Mouse (Mus musculus) embryonic facial prominence, embryonic 12.5 days (tissue): ENCODE measurements around the gene L3mbtl3. TPM values are rescaled to one million over a fixed set of nuclear protein-coding genes. Genes with fewer than 3 reads are reported as not detected.

Source experiments
- ATAC-seq: fragments of 200-750 bp; cut with Nextera tagmentation; 2 replicates; pipeline ENCODE4 v1.8.0; 2017; ENCODE audit not compliant: insufficient number of reproducible peaks, insufficient read depth, low FRiP score, low TSS enrichment
- H3K27ac ChIP-seq: fragments of 300-500 bp; sonication (generic); 2 replicates; pipeline ENCODE4 v1.5.1; 2016; ENCODE audit warnings: mild to moderate bottlenecking
- H3K27me3 ChIP-seq: fragments of 300-500 bp; sonication (generic); 2 replicates; pipeline ENCODE4 v1.6.1; 2016; ENCODE audit warnings: mild to moderate bottlenecking, moderate library complexity
- H3K36me3 ChIP-seq: fragments of 300-500 bp; sonication (generic); 2 replicates; pipeline ENCODE4 v1.6.1; 2016; ENCODE audit warnings: mild to moderate bottlenecking
- H3K4me1 ChIP-seq: fragments of 300-500 bp; sonication (generic); 2 replicates; pipeline ENCODE4 v1.6.1; 2016
- H3K4me2 ChIP-seq: fragments of 300-500 bp; sonication (generic); replicated peaks from 2 replicates; pipeline ENCODE4 v1.6.1; 2016; ENCODE audit warnings: mild to moderate bottlenecking, moderate library complexity
- H3K4me3 ChIP-seq: fragments of 300-500 bp; sonication (generic); 2 replicates; pipeline ENCODE4 v1.5.1; 2016; ENCODE audit warnings: mild to moderate bottlenecking
- H3K9ac ChIP-seq: fragments of 300-500 bp; sonication (generic); 2 replicates; pipeline ENCODE4 v1.6.1; 2016; ENCODE audit warnings: mild to moderate bottlenecking, moderate library complexity
- H3K9me3 ChIP-seq: fragments of 300-500 bp; sonication (generic); 2 replicates; pipeline ENCODE4 v1.6.1; 2016; ENCODE audit warnings: mild to moderate bottlenecking, moderate library complexity
- WGBS: fragments of 180-500 bp; shearing (Covaris S2); methylation state at CpG from one replicate; pipeline ENCODE4 v1.1.7; 2016; 5-methylcytosine and 5-hydroxymethylcytosine counted together
- polyA plus RNA-seq: library from polyadenylated mRNA; unstranded; fragments of >200 nt; fragmentation: Nextera tagmentation; extraction: Ambion mirVana; gene quantifications from 2 replicates; pipeline ENCODE4 v1.2.1, GENCODE M21; 2016

The L3mbtl3 gene
- polyA plus RNA-seq, 1 experiment from 2014 or later: 26.0 TPM

DNA sequence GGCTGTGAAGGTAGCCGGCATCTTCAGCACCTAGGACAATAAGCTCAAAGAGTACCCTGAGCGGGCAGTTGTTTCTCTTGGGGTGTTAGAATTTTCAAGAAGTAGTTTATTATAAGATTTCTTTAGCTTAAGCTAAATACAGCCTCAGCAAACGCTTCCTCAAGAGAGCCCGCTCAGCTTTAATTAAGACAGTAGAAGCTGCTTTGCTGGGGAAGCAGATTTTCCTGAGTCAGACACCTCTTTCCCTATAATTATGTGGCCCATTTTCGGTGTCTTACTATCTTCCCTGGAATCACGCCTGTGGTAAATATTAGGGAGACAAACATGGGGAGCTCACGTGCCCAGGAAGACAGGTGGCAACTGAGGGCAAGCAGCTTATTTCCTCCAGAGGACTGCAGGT lies 88.6 kb downstream of the L3mbtl3 start:
- Histone ChIP-seq H3K4me2 (no peak overlapping the region), H3K27ac (no peak overlapping the region), H3K4me1 (no peaks in the 10 kb centered on the region), H3K9me3 (no peaks in the 10 kb centered on the region), H3K27me3 (no peaks in the 10 kb centered on the region), H3K36me3 (peaks cover 39% of the 10 kb centered on the region), H3K4me3 (no peak overlapping the region), H3K9ac (no peak overlapping the region)
- 86% methylated on average over 7 of the region's 7 CpGs for WGBS
- no peak for ATAC-seq

DNA sequence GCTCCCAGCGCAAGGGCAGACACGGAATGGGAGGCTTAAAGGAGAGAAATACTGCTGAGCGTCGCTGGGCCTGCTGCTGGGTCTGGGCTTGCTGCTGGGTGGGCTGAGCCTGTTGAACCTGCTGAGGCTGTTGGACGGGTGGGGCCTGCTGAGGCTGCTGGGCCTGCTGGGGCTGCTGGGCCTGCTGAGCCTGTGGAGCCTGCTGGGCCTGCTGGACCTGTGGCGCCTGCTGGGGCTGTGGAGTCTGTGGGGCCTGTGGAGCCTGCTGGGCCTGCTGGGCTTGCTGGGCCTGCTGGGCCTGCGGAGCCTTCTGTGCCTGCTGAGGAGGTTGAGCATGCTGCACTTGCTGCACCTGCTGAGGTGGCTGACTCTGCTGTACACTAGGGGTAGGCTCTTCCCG lies 95.8 kb downstream of the L3mbtl3 start:
- Histone ChIP-seq H3K9ac (no peak overlapping the region), H3K4me3 (no peak overlapping the region), H3K27ac (no peak overlapping the region), H3K27me3 (no peaks in the 10 kb centered on the region), H3K4me2 (no peak overlapping the region), H3K36me3 (peaks cover 62% of the 10 kb centered on the region), H3K4me1 (no peaks in the 10 kb centered on the region), H3K9me3 (no peaks in the 10 kb centered on the region)
- peak; percentile 72 for ATAC-seq
- 52% methylated on average over 8 of the region's 8 CpGs for WGBS

DNA sequence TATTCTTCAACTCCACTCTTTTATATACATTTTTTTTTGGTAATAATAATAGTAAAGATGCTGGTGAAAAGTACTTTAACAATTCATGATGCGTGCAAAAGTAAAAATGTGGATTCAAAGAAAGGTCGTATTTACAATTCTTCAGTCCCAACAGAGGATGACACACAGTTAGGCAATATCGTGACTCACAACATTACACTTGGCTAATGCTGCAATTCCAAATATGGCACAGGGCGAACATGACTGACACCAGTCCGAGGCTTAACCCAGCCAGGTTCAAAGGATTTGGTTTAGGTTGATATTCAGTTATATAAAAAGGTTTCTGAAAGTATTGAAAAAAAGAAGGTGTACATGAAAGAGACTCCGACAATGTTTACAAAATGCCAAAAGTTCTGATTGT lies 100.4 kb downstream of the L3mbtl3 start:
- Histone ChIP-seq H3K4me2 (no peak overlapping the region), H3K27ac (no peak overlapping the region), H3K9ac (no peak overlapping the region), H3K36me3 (peaks cover 52% of the 10 kb centered on the region), H3K4me3 (no peak overlapping the region), H3K27me3 (no peaks in the 10 kb centered on the region), H3K4me1 (no peaks in the 10 kb centered on the region), H3K9me3 (no peaks in the 10 kb centered on the region)
- WGBS: 91% methylated on average over 6 of the region's 6 CpGs
- no peak for ATAC-seq

DNA sequence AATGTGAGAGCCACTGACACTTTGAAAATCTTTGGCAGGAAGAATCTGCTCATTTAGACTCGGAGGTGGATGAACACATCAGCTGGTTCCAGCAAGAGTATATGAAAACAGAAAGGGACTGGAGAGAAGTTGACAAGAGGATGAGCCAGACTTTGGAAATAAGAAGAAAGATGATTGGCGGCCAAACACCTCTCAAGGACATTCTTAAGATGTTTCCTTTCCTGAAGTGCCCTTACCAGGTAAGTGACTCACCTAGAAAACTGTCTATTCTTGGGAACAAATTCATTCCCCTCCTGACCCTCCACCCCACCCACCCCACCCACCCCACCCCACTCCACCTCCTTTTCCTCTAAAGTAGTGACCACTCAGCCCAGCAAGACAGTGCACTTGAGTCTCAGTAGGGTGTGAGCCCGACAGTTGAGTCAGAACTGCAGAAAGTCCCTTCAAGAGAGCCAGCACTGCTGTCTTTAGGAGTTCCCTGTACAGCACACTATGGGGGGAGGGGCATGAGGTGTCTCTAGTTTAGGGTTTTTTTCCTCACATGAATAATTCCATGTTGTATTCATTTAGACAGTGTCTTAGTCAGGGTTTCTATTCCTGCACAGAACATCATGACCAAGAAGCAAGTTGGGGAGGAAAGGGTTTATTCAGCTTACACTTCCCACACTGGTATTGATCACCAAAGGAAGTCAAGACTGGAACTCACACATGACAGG lies 111.9 kb downstream of the L3mbtl3 start:
- WGBS: 79% methylated on average over 3 of the region's 3 CpGs
- Histone ChIP-seq H3K9ac (no peak overlapping the region), H3K9me3 (no peaks in the 10 kb centered on the region), H3K36me3 (no peaks in the 10 kb centered on the region), H3K27me3 (no peaks in the 10 kb centered on the region), H3K4me2 (no peak overlapping the region), H3K4me3 (no peak overlapping the region), H3K27ac (no peak overlapping the region), H3K4me1 (no peaks in the 10 kb centered on the region)
- ATAC-seq: no peak

DNA sequence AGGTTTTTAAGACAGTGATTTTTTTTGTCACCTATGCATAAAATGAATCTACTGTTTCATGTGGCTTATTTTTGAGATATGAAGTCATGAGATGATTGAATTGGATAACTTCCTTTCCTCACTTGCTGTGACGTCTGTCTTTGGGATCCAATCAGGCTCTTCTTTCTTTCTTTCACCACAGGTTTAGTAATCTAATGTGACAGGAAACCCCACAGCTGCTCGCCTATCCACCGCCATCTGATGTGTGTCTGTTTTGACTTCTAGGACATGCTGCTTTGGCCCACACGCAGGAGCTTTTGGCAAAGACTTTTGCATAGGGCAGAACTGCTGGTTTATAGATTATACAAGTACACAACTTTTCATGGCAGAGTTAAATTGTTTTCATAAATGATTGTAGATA lies 115.9 kb downstream of the L3mbtl3 start:
- Histone ChIP-seq H3K27me3 (no peaks in the 10 kb centered on the region), H3K4me3 (no peak overlapping the region), H3K27ac (no peak overlapping the region), H3K9me3 (no peaks in the 10 kb centered on the region), H3K4me2 (no peak overlapping the region), H3K36me3 (no peaks in the 10 kb centered on the region), H3K4me1 (no peaks in the 10 kb centered on the region), H3K9ac (no peak overlapping the region)
- WGBS: 42% methylated on average over 4 of the region's 4 CpGs
- no peak for ATAC-seq

DNA sequence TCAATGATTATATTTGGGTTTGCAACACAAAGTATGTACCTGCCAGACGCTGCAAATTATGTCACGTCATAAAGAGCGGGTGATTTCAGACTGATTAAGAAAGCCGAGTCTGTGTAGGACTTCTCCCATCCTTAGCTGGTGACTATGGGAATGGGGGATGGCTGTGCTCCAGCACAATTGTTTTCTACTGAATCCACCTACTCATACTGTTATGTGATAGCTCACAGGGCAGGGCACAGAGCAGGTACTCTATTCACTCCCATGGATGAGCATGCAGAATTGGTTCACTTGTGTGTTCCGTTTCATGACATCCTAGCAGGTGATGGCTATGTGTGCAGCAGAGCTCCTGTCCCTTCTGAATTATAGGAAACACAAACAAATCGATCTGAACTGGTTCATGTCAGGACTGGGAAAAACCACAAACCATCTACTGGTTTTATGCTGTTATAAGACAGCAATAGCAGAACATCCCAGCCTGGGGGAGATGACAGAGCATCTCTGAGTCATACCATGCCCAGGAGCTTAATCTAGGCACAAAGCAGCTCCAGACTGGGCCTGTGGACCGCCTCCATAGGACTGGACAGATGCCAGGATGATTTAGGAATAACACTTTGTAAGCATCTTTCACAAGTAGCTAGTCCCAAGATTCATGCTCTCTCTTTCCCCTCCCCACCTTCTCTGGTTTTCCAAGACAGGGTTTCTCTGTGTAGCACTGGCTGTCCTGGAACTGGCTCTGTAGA lies 126.2 kb downstream of the L3mbtl3 start:
- H3K9ac ChIP-seq: no peak overlapping the region
- no peak overlapping the region for H3K4me3 ChIP-seq
- WGBS: 86% methylated on average over 7 of the region's 7 CpGs
- no peaks in the 10 kb centered on the region for H3K9me3 ChIP-seq
- no peaks in the 10 kb centered on the region for H3K4me1 ChIP-seq
- no peaks in the 10 kb centered on the region for H3K27me3 ChIP-seq
- H3K36me3 ChIP-seq: no peaks in the 10 kb centered on the region
- no peak overlapping the region for H3K27ac ChIP-seq
- H3K4me2 ChIP-seq: no peak overlapping the region
- no peak for ATAC-seq

DNA sequence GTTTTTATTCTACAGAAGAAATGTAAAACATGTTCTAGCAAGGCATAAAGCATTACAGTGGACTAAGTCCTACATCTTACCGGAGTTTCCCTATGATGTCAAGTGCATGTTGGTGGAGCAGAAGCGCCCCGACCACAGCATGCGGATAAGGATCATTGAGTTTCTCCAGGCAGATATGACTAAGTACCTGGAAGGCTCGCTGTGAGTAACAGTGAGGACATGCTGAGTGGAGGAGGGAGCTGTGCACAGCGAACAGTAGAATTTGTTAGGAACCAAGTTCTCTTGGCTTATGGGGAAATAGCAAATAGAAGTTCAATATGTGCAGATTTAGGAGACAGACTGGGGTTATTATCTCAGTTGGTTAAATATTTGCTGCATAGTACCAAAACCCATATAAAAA lies 131.3 kb downstream of the L3mbtl3 start:
- no peaks in the 10 kb centered on the region for H3K4me1 ChIP-seq
- ATAC-seq: no peak
- H3K4me3 ChIP-seq: no peak overlapping the region
- no peak overlapping the region for H3K27ac ChIP-seq
- no peaks in the 10 kb centered on the region for H3K36me3 ChIP-seq
- H3K9me3 ChIP-seq: no peaks in the 10 kb centered on the region
- H3K9ac ChIP-seq: no peak overlapping the region
- no peak overlapping the region for H3K4me2 ChIP-seq
- no peaks in the 10 kb centered on the region for H3K27me3 ChIP-seq
- 88% methylated on average over 6 of the region's 6 CpGs for WGBS

DNA sequence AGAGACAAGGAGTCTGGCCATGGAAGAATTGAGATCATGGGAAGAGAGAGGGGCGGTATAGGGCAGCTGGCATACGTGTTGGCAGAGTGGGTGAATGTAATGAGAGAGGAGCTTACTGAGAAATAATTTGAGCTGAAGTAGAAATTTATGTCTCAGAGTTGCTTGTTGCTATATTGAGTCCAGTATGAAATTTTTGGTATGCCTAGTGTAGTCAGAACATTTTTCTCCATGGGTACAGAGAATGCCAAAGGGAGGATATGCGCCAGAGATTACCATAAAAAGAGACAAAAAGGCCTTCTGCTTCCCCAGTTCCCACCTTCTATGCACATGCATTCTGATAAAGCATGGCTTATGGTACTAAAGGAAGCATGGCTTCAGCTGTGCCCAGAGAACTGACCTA lies 132.6 kb downstream of the L3mbtl3 start:
- H3K4me1 ChIP-seq: no peaks in the 10 kb centered on the region
- H3K36me3 ChIP-seq: no peaks in the 10 kb centered on the region
- no peak overlapping the region for H3K27ac ChIP-seq
- no peaks in the 10 kb centered on the region for H3K27me3 ChIP-seq
- H3K4me3 ChIP-seq: no peak overlapping the region
- WGBS: 93% methylated on average over 3 of the region's 3 CpGs
- no peaks in the 10 kb centered on the region for H3K9me3 ChIP-seq
- no peak for ATAC-seq
- H3K9ac ChIP-seq: no peak overlapping the region
- H3K4me2 ChIP-seq: no peak overlapping the region

DNA sequence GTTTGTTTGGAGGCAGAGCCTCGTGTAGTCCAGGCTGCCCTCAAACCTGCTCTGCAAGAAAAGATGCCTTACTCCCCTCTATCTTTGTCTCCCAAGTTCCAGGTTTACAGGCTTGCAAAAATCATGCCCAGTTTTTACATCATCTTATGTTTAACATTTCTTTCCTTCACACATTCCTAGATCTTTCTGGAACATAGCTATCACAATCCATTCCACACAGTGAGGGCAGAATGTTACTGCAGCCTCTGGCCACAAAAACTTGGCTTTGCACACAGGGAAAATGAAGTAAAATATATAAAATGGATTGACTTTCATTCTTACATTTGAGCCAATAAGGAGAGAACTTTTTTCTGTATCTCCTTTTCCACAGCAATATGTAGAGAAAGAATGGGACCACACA lies 136.7 kb downstream of the L3mbtl3 start:
- ATAC-seq: no peak

DNA sequence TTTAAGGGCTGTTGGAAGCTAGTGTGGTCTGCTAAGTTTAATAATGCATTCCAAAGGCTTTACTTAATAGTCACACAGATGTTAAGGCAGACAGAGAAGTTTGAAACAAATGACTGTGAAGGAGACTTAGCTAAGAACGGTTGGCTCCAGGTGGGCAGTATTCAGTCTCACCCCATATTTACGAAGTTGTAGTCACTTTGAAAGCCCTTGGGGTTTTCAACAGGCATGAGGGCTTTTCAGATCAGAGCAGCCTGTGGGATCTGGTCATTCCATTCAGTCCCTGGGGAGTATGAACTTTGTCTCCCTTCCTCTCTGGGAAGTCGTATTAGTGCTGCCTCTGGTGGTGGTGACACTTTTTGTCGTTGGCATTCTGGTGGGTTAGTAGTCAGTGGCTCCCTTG lies 137.2 kb downstream of the L3mbtl3 start:
- H3K27ac ChIP-seq: no peak overlapping the region
- no peaks in the 10 kb centered on the region for H3K4me1 ChIP-seq
- H3K4me3 ChIP-seq: no peak overlapping the region
- no peak for ATAC-seq
- no peaks in the 10 kb centered on the region for H3K9me3 ChIP-seq
- no peaks in the 10 kb centered on the region for H3K36me3 ChIP-seq
- 54% methylated on average over 4 of the region's 4 CpGs for WGBS
- no peaks in the 10 kb centered on the region for H3K27me3 ChIP-seq
- no peak overlapping the region for H3K4me2 ChIP-seq
- H3K9ac ChIP-seq: no peak overlapping the region

More for the DNA sequence above, 136.7 kb downstream of the L3mbtl3 start:
- Histone ChIP-seq H3K4me1 (no peaks in the 10 kb centered on the region), H3K27ac (no peak overlapping the region), H3K27me3 (no peaks in the 10 kb centered on the region), H3K4me3 (no peak overlapping the region), H3K9ac (no peak overlapping the region), H3K36me3 (no peaks in the 10 kb centered on the region), H3K9me3 (no peaks in the 10 kb centered on the region), H3K4me2 (no peak overlapping the region)
- WGBS: 78% methylated on average over 1 of the region's 1 CpGs

DNA sequence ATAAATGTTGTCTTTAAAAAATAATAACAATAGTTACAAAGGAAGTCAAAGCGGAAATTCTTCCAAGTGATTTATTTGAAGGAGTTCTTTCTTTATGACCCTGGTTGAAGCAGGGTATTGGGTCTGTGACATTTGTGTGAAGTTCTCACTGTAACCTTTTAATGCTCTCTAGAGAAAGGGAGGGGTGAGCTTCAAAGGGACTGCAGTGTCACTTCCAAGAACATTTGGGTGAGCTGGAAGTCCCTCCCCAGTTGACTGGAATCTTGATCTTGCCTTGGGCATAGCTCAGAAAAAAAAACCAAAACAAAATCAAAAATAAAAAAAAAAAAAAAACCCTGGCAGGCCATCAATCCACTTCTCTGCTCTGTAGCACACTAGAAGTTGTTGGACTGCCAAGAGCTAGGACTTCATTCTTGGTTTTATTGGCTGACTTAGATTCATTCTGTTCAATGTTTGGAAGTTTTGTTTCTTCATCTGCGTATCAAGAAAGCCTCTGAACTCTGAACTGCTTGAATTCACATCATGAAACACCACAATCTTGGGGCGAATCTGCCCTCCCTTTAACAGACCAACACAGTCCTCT lies 143.6 kb downstream of the L3mbtl3 start:
- 86% methylated on average over 3 of the region's 3 CpGs for WGBS
- no peak for ATAC-seq

DNA sequence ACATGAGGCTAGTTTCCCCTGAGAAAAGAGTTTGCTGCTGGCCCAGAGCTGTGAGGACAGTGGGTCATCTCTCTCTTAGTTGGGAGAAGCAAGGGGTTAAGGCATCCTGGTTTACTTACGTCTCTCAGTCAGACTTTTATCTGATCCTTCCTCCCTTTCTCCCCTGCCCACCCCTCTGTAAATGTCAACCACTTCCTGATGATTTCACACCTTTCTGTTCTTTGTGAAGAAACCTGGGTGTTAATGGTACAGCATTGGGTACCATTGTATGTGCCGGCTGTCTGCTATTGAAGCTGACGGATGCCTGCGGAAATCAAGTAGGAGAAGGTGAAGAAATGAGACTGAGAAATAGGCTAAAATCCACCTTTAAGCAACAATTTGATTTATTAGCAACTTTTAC lies 146.3 kb downstream of the L3mbtl3 start, which contains the start of gene Samd3:
TSS of gene Samd3 (plus strand) at position 220 of the 400 bp plus-strand sequence.
- WGBS: 78% methylated on average over 4 of the region's 4 CpGs
- Histone ChIP-seq H3K36me3 (no peaks in the 10 kb centered on the region), H3K9ac (no peak within 1 kb of the TSS), H3K27ac (no peak within 1 kb of the TSS), H3K4me2 (no peak within 1 kb of the TSS), H3K9me3 (no peaks in the 10 kb centered on the region), H3K4me1 (no peaks in the 10 kb centered on the region), H3K4me3 (no peak within 1 kb of the TSS), H3K27me3 (no peaks in the 10 kb centered on the region)
- no peak for ATAC-seq

More for the DNA sequence above, 143.6 kb downstream of the L3mbtl3 start:
- H3K4me3 ChIP-seq: no peak overlapping the region
- H3K9ac ChIP-seq: no peak overlapping the region
- H3K4me1 ChIP-seq: no peaks in the 10 kb centered on the region
- H3K9me3 ChIP-seq: no peaks in the 10 kb centered on the region
- no peak overlapping the region for H3K4me2 ChIP-seq
- no peaks in the 10 kb centered on the region for H3K27me3 ChIP-seq
- H3K36me3 ChIP-seq: no peaks in the 10 kb centered on the region
- H3K27ac ChIP-seq: no peak overlapping the region
